Mouse (Mus musculus): ENCODE data around the gene Dnmt3b.

Dnmt3b gene

DNA sequence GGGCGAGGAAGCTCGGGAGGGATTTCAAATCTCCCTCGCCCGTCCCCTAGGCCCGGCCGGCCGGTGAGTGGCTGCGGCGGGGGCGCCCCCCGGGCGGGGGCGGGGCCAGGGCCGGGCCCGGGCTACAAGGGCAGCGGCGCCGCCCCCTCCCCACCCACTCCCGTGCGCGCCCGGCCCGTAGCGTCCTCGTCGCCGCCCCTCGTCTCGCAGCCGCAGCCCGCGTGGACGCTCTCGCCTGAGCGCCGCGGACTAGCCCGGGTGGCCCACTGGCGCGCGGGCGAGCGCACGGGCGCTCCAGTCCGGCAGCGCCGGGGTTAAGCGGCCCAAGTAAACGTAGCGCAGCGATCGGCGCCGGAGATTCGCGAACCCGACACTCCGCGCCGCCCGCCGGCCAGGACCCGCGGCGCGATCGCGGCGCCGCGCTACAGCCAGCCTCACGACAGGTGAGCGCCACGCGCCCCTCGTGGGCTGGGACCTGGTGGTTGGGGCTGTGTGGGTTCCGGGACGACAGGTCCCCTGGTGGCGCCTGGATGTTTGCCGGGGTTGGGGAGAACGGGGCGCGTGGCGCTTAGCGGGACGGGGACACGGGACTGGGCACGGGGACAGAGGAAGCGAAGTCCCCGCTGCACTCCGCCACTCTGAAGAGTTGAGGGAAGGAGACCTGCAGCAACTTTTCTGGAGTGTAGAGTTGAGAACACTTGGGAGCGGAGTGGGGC is at the start of gene Dnmt3b:
Gene Dnmt3b (plus strand): TSS at position 153 of the 716 bp plus-strand sequence.
- DNase-seq (ENCODE audit: low spot score), result peak; percentile 39

DNA sequence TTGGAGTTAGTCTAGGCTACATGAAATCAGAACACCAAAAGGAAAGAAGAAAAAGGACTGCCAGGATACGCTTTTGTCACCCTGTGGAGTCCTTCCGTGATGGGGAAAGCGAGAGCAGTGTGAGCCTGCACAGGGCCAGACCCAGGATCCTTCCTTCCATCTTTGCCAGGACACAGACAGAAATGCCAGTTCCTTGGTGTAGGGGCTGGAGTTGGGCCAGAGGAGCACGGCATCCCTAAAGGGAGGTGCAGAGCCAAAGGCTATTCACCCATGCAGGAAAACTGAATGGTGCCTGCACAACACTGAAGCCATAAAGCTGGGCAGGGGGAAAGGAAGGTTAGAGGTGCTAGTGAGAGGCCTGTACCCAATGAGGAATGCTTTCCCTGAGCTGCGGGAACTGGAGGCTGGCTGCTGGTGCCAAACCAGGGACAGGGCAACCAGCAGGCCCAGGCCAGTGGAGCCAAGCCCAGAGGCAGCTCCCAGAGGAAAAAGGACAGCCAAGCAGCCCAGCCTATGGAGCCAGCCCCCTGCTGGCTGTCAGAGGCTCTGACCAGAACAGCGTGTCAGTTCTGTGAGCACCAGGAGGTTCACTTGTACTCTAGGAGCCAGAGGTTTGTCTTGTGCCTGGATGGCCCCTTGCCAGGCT is 49.1 kb upstream of the Dnmt3b start:
- peak; percentile 67 for DNase-seq (ENCODE audit: low spot score)

DNA sequence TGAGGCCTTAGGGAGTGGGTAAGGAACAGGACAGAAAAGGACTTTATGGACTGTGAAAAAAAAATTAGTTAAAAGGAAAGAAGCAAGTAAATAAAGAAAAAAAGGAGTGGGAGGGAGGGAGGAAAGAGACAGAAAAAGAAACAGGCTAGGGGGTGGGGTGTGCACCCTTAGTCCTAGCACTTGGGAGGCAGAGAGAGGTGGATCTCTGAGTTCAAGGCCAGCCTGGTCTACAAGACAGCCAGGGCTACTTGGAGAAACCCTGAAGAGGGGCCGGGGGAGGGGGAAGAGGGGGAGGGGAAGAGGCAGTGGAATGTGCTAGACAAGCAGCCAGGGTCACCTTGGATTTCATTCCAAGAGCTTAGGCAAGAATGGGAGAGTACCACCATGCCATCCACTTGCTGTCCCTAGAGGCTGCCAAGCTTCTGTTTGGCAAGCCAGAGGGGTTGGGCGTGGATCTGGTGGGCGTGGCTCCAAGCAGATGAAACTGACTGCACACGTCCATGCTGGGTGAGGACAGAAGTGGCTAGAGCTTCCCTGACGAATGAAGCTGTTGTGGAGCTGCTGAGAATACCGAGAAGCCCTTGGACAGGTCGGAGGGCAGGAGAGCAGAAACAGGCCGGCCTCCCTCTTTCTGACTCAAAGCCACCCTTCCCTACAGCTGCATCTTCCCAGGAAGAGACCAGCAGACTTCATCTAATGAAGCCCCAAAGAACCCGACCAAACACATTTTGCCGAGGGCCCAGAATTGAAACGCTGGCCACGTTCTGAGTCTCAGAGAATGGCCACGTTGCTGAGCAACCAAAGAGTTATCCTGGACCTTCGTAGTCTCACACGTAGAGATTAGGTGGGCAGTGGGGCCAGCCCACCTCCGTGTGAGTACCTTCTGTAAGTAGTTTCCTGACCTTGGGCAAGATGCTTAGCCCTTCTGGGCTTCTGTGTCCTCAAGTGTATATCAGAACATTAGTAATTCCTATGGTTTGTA is 48.3 kb upstream of the Dnmt3b start:
- DNase-seq (ENCODE audit: low spot score), result peak; percentile 68

DNA sequence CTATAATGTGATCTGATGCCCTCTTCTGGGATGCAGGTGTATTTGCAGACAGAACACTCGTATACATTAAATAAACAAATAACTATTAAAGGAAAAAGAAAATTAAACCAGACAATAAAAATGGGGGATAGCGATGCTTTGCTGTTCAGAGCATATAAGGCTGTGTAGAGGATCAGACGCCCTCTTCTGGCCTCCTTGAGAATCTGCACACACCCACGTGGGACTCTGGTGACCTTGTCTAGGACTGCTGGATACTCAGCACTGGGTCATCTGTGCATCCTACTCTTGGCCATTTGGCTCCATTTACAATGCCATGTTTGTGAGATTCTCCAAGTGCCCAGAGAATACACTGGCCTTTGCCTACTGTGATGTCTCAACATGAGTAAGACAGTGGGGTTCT is 45.5 kb upstream of the Dnmt3b start:
- DNase-seq (ENCODE audit: low spot score), result no peak

DNA sequence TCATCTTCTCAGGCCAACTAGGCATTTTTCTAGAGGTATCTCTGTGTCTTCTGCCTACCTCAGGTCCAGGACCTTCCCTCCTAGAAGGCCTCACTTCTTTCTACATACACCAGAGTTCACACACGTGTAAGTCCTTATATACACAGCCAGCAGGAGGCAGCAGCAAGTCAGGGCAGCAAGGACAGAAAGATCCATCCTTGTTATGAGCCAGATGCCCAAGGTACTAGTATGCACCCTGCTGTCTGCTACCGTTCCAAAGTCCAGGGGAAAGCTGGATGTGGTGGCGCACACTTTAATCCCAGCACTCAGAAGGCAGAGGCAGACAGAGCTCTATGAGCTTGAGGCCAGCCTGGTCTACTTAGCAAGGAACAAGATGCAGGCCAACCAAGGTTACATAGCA is 42.8 kb upstream of the Dnmt3b start:
- no peak for DNase-seq (ENCODE audit: low spot score)

DNA sequence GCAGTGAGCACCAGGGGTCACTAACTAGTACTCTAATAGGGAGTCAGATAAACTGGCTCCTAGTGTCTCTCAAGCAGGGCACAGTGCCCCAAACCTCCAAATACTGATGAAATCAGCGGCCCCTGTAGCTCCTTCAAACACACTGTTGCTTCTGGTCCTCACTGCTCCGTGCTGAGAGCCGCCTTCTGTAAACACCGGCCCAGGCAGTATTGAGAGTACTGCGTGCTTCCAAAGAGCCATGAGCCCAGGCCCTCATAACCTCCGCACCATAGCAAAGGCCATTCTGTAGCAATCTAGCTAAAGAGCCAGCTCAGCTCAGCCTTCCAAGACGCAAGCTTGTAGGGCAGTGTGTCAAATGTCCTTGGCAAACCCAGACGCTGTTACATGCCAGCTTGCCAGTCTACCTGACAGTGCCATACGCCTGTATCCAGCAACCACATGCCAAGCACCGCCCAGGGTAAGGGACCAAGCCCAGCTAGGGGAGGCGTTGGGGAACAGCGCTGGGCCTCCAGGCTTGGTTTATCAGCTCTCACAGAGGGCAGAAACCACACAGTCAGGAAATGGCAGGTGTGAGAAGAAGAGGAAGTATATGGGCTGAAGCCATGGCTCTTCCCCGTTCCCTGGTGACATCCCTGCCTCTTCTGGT is 41.3 kb upstream of the Dnmt3b start:
- DNase-seq (ENCODE audit: low spot score), result peak; percentile 53

DNA sequence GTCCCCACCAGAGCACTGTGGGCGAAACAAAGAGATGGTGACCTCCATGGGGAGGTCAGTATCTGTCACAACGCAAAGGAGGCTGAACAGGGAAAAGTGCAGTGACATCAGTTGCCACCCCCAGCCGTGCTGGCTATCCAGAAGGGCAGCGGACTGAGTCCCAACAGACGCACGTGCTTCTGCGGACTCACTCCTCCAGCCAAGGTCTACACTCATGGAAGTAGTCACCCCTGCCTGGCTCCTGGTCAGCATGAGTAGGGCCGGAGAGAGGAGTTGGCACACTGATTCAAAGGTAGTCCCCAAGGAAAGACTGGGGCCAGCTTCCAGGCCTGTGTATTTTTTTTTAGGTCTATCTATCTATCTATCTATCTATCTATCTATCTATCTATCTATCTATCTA is 40.2 kb upstream of the Dnmt3b start:
- DNase-seq (ENCODE audit: low spot score), result no peak

DNA sequence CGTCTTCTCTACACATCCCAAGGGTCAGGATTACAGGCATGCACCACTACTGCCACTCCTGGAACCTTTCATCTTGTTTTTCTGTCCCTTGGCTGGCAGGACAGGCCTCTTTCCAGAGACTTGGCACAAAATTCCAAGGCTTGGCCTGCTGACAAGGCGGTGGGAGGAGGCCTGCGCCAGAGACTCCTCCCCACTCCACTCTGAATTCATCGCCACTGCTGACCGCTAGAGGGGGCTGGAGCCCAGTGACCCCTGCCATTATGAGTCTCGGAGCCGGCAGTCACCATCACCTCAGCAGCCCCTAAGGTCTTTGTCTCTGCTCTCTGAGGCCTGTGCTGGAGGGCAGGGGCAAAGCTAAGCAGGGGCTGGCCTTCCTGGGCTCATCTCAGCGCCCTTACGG is 39.7 kb upstream of the Dnmt3b start:
- peak; percentile 84 for DNase-seq (ENCODE audit: low spot score)

DNA sequence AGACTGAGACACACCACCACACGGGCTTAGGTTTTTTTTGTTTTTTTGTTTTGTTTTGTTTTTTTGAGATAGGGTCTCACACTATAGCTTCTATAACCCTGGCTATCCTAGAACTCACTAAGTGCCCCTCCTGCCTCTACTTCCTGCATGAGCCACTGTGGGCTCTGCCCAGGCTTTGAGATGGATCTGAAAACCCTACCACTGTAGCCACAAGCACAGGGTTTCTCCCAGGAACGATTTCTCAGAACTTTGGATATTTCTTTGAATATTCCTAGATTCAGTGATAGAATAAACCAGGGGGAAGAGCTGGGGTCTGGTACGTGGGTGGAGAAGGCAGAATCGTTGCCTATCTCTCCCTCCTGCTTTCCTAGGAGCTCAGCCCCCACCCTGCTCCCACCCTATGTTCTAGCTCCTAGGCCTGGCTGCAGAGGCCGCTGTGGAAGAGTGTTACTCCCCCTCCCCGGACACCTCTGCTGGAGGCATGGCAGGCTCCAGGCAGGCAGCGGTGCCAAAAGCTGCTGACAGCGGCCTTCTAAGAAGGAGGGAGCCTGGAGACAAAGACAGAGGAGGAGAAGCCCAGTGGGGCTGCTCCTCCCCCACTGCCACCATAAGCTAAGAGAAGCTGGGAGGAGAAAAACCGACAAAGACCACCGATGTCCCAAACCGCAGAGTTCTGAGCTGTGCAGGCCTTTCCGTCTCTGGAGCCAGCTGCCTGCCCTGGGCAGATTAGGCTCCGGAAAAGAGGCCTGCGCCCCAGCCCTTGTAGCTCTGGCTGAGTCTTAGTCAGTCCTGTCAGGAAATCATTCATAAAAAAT is 38.6 kb upstream of the Dnmt3b start:
- DNase-seq (ENCODE audit: low spot score), result no peak

DNA sequence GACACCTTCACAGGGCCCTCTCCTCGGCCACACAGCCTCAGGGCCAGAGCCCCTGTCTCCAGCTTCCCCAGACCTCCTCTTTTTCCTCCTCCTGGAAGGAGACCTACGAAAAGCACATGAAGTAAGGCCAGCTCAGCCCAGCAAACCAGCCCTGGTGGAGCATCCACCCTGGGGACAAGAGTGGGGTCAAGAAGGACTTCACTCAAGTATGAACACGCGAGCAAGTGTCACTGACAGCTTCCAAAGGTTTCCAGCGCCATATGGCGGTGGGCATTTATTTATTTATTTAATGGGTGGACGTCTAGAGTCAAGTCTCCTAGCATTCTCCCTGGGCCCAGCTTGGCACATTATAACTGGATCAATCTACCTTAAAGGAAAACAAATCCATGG is 38.0 kb upstream of the Dnmt3b start:
- no peak for DNase-seq (ENCODE audit: low spot score)

DNA sequence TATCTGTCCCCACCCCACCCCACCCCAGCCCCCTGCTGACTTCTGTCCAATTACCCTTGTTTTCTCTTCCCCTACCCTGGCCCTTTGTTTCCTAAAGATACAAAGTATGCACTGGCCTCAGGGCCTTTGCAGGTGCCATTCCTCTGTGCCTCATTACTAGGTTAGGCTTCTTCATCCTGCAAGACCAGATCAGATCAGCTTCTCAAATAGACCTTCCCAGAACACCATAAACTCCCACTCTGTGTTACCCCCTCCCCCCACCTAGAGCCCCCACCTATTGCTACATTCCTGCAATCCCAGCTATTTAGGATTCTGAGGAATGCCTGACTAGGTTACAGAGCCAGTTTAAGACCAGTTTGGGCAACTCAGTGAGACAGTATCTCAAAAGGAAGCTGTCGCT is 37.5 kb upstream of the Dnmt3b start:
- no peak for DNase-seq (ENCODE audit: low spot score)

DNA sequence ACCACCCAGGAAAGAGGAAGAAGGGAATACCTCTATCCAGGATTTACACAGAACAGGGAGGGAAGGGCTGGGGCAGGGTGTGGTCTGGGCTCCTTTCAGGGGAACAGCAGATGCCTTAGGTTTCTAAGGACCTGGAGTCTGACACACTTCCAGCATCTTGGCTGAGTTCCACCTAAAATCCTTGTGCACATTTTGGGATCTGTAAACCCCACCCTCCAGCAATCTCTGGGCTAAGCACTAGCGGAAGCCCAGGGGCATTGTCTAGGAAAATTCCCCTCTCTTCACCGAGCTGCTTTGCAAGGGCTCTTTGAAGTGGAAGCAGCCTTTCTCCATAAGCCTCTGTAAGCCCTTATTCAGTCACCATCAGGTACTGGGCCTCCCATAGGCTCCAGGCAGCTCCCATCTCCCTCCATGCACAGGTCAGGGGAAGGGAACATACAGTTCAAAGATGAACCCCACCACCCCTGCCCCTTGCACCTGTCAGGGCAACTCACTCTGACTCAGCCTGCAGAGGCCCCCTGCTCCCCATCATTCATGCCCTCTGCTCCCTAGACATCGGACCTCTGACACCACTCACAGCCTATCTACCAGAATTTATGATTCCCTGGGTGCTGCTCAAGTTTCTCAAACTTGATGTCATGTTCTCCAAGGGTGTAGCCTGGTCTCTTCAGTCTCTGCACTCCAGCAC is 36.5 kb upstream of the Dnmt3b start:
- no peak for DNase-seq (ENCODE audit: low spot score)

DNA sequence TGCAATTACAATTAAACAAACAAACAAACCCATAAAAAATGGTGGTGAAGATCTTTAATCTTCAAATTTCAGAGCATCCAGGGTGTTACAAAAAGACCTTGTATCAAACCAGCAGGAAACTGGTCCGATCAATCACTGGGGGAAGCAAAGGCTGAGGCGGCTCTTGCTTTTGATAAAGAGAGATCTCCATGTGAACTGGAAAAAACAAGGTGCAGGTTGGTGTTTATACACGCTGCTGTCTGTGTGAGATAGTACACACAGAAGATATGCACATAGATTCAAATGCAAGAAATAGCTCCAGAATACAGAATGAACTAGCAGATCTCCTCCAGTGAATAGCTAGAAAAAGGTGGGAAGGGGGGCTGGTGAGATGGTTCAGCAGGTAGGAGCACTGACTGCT is 32.4 kb upstream of the Dnmt3b start:
- DNase-seq (ENCODE audit: low spot score), result no peak

DNA sequence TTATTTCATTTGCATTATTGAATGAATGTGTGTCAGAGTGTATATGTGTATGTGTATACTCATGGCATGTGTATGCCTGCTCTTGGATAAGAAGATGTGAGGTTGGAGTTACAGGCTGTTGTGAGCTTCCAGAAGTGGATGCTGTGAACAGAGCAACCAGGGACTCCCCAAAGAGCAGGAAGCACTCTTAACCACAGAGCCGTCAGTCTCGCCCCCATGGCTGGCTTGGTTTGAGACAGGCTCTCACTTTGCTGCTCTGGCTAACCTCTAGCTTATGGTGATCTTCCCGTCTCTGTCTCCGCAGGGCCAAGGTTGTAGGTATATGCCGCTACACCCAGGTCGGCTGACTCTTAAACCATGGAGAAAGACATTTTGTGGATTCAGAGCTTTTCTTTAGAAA is 30.8 kb upstream of the Dnmt3b start:
- no peak for DNase-seq (ENCODE audit: low spot score)

DNA sequence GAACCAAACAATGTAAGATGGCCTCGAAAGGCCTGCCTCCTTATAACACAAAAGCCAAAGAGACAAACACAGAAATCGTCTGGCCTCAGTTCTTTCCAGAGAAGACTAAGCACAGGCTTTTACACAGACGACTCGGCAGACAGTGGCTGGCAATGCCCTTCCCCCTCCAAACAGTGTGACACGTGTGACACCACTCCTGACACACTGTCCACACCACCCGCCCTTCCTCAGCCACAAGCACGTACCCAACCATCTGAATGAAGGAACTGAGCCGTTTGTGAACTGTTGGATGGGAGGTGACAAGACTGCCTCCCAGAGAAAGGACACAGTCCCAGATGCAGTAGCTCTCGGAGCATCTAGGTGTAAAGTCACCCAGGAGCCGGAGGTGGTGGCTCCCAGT is 30.4 kb upstream of the Dnmt3b start:
- no peak for DNase-seq (ENCODE audit: low spot score)

DNA sequence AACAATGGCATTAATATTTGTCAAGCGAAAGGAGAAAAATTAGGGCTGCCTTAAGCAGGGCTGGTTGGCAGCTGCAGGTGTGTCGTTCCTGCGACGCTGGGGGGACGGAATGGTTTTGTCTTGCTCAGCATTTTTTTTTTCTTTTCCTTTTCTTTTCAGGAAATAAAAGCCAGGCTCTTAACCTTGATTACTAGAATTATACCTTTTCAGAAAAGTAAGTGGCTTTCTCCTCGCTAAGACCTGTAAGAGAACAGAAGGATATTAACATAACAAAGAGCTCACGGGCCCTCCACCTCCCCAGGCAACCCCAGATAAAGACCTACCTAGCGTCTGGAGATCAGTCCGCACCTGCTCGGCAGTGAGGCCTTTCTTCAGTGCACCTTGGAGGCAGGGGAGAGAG is 26.8 kb upstream of the Dnmt3b start:
- DNase-seq (ENCODE audit: low spot score), result no peak

DNA sequence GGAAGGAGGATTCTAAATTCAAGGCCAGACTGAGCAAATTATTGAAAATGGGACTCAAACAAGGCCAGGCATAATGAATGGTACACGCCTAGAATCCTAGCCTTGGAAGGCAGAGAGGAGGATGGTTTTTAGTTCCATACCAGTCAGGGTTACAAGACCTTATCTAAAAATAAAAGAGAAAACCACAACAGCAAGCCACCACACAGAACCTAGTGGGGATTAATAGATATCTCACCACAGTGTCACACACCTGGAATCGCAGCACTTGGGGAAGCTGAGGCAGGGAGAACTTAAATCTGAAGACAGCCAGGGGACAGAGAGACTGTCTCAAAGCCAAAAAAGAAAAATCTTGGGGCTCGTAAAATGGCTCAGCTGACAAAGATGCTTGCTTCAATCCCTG is 18.3 kb upstream of the Dnmt3b start:
- DNase-seq (ENCODE audit: low spot score), result no peak

DNA sequence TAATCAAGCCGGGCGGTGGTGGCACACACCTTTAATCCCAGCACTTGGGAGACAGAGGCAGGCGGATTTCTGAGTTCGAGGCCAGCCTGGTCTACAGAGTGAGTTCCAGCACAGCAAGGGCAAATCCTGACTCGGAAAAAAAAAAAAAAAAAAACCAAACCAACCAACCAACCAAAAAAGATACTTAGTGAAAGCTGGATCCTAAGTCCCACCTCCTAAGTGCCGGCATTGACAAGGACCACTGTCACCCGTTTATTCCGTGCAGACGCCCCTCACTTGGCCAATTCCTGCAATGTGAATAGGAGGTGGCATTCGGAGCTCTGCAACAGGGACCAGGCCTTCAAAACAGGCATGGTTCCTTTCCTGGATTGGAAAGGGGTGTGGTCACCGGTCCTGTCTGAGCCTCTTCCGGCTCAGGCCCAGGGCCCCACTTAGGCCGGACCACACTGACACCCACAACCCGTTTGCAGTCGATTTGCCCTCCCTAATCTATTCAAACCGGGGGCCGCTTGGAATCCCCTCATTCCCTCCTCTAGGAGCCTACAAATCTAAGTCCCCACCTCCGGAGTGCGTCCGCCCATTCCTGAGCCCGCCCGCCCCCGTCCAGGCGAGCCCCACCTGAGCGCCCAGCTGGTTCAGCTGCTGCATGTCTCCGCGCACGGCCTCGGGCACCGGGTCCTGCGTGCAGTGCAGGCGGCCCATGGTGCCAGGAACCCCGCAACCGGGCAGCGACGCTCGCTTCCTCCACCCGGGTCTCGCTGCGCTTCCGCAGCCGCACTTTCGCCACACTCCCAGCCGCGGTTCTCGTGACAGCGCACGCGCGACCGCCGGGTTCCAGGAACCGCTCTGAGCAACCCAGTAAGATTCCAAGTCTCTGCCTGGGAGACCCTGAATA is 17.0 kb upstream of the Dnmt3b start, which contains the start of gene Commd7:
Gene Commd7 (minus strand): TSS at position 806 of the 895 bp plus-strand sequence.
- DNase-seq (ENCODE audit: low spot score), result peak; percentile 72

DNA sequence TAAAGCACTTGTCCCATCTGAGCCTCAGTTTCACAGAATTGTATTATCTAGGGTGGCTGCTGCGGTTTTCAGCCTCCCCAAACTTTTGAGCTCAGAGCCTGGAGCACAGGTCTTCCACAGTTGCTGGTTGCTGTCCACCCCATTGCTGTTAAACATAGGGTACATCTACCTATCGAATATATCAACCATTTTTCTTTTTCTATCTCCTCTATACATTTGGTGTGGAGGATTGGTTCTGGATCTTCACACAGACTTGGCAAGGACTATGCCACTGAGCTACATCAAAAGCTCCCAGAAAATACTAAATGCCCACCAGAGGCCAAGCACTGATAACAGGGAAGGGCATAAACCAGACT is 16.4 kb upstream of the Dnmt3b start:
- no peak for DNase-seq (ENCODE audit: low spot score)

DNA sequence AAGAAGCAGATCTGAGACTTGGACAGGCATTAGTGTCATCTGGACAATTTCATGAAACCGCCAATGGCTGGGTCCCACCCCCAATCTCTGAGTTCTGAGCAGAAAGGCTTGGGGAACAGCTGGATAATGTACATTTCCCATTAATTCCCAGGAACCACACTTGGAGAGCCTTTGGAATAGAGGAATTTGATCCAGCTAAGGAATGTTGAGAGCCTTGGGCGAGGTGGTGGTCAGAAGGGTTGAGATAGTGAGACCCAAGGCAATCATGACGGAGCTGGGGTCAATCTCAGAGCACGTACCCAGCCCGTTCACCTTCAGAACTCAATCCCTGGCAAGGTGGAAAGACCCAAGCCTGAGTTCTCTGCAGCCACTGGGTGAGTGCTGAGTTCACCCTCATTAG is 16.0 kb upstream of the Dnmt3b start:
- DNase-seq (ENCODE audit: low spot score), result no peak

All from ovary, adult 18-20 months (tissue).